Mouse (Mus musculus): Measurements from ENCODE around the gene Fgd2. TPM values are rescaled to one million over a fixed set of nuclear protein-coding genes. Genes with fewer than 3 reads are reported as not detected.

Fgd2 gene
- polyA plus RNA-seq, 1 experiment from 2014 or later: 8.9 TPM

DNA sequence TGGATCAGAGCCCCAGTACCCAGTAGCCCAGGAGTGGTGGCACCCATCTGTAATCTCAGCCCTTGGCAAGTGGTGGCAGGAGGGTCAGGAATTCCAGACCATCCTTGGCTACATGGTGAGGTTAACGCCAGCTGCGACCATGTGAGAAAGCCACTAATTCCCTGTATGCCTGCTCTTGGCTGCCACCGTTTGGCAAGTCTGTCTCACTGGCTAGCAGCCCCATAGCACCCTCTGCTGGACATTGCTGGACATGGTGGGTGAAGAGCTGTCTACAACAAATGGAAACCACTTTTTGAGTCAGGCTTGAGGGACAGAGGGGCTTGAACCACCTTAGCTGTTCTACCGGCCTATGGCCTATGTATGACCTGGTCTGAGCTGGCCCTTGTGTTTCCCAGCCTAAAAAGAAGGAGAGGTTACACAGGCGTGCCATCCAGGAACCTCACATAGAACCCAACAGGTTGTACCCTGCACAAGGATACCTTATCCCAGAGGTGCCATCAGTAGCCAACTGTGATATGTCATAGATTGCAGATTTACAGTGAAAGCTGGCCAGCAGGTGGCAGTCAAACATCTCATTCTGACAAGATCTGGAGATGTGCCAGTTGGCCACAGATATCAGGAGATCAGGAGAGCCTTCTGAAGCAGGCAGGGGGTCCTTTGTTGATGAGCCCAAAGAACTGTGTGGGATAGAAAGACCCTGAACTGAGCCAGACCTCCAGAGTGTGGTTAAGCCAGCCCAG, 10.4 kb downstream of the Fgd2 start:
- no peak overlapping the region for H3K9ac ChIP-seq (replicated peaks)
- peak; percentile 93 for DNase-seq
- no peaks in the 10 kb centered on the region for H3K27me3 ChIP-seq (ENCODE audit: insufficient read depth, low read length)
- H3K9me3 ChIP-seq (ENCODE audit: low read length): no peaks in the 10 kb centered on the region
- no peak overlapping the region for H3K4me2 ChIP-seq (ENCODE audit: low read depth, low read length)
- H3K4me3 ChIP-seq (ENCODE audit: low read depth, low read length): no peak overlapping the region
- H3K36me3 ChIP-seq (replicated peaks; ENCODE audit: insufficient read depth, low read length): no peaks in the 10 kb centered on the region
- H3K27ac ChIP-seq (ENCODE audit: low read depth): no peak overlapping the region
- no peaks in the 10 kb centered on the region for H3K4me1 ChIP-seq (ENCODE audit: insufficient read depth)
- TF ChIP-seq CTCF (IDR thresholded peaks at IDR 0.05; ENCODE audit: low read depth) (peak; percentile 100), EP300 (IDR thresholded peaks at IDR 0.05; ENCODE audit: low read depth) (no peak)
- 13% methylated on average over 5 of the region's 5 CpGs for WGBS (ENCODE audit: insufficient replicate concordance)
- ATAC-seq: peak; percentile 85

DNA sequence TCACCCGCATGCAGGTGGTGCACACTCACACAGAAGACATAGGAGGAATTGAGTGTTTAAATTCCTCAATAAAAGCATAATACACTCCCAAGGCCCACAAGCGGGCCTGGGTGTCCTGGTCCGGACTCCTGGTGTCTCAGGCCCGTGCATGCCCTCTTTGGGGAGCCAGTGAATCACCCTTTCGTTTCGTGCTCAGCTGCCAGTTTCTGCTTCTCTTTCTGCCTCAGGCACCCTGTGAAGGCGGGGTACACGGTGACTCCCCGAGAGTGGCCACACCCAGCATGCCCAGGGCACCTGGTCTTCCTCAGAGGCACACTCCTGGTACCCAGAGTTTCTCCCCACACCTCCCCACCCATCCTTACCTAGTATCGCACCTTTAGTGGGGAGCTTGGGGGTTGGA, 15.2 kb downstream of the Fgd2 start:
- ATAC-seq: no peak
- no peaks in the 10 kb centered on the region for H3K36me3 ChIP-seq (replicated peaks; ENCODE audit: insufficient read depth, low read length)
- DNase-seq: no peak
- no peaks in the 10 kb centered on the region; the same call in 1 of the 2 replicates for H3K4me1 ChIP-seq (ENCODE audit: insufficient read depth)
- TF ChIP-seq EP300 (IDR thresholded peaks at IDR 0.05; ENCODE audit: low read depth) (no peak), CTCF (IDR thresholded peaks at IDR 0.05; ENCODE audit: low read depth) (no peak)
- H3K4me2 ChIP-seq (ENCODE audit: low read depth, low read length): no peak overlapping the region
- 79% methylated on average over 10 of the region's 10 CpGs for WGBS (ENCODE audit: insufficient replicate concordance)
- H3K27me3 ChIP-seq (ENCODE audit: insufficient read depth, low read length): no peaks in the 10 kb centered on the region
- no peak overlapping the region for H3K9ac ChIP-seq (replicated peaks)
- H3K9me3 ChIP-seq (ENCODE audit: low read length): no peaks in the 10 kb centered on the region
- no peak overlapping the region for H3K4me3 ChIP-seq (ENCODE audit: low read depth, low read length)
- no peak overlapping the region for H3K27ac ChIP-seq (ENCODE audit: low read depth)

DNA sequence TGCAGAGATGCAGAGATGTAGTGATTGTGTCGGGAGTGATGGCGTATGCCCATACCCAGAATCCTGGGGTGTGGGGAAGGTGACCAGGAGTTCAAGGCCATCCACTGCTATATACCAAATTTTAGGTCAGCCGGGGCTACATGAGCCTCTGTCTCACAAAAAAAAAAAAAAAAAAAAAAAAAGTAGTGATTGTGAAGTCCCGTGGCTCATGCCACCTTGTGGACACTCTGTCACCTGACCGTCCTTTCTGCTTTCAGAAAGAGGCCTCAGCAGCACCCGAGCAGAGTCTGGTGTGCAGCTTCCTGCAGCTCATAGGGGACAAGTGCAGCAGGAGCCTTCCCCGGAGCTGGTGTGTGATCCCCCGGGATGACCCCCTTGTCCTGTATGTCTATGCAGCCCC, 17.3 kb downstream of the Fgd2 start:
- 58% methylated on average over 8 of the region's 8 CpGs for WGBS (ENCODE audit: insufficient replicate concordance)
- TF ChIP-seq EP300 (IDR thresholded peaks at IDR 0.05; ENCODE audit: low read depth): no peak
- peak; percentile 38 for TF ChIP-seq CTCF (IDR thresholded peaks at IDR 0.05; ENCODE audit: low read depth)
- Histone ChIP-seq H3K36me3 (replicated peaks; ENCODE audit: insufficient read depth, low read length) (no peaks in the 10 kb centered on the region), H3K4me2 (ENCODE audit: low read depth, low read length) (no peak overlapping the region), H3K27me3 (ENCODE audit: insufficient read depth, low read length) (no peaks in the 10 kb centered on the region), H3K4me1 (ENCODE audit: insufficient read depth) (no peaks in the 10 kb centered on the region; the same call in none of the 2 replicates), H3K9ac (replicated peaks) (no peak overlapping the region), H3K9me3 (ENCODE audit: low read length) (no peaks in the 10 kb centered on the region), H3K4me3 (ENCODE audit: low read depth, low read length) (no peak overlapping the region), H3K27ac (ENCODE audit: low read depth) (no peak overlapping the region)
- ATAC-seq: no peak
- peak; percentile 21 for DNase-seq

DNA sequence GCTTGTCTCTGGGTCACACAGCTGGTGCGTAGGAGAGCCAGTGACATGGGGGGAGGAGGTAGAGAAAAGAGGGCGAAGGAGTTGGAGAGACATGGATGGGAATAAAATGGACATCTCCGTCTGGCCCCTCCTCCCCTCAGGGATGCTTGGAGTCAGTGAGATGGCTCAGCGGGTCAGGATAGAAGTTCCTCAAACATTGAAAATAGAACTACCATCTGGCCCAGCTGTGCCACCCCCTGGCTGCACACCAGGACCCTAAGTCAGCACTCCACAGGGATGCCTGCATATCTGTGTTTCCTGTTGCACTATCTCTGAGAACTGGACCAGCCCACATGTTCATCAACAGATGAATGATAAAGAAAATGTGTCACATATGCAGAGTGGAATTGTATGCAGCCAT, 19.5 kb downstream of the Fgd2 start:
- no peak for DNase-seq
- TF ChIP-seq EP300 (IDR thresholded peaks at IDR 0.05; ENCODE audit: low read depth): no peak
- WGBS (ENCODE audit: insufficient replicate concordance): 66% methylated on average over 4 of the region's 4 CpGs

DNA sequence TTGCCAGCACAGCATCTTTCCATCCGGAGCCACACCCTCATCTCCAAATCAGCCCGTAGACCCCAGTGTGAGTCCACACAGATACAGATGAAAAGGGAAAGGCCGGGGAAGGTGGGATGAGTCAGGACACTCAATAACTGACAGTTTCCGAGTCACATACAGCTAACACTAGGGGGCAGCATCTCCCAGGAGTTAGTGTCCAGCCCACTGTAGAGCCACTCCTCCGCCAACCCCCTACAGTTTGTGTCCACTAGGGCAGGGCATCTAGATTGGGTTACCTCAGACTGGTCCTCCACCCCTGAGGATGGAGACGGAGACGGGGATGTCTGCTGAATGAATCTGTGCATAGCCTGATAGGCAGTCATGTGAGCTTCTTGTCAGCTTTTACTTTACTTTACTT, 20.8 kb downstream of the Fgd2 start:
- Histone ChIP-seq H3K27me3 (ENCODE audit: insufficient read depth, low read length) (no peaks in the 10 kb centered on the region), H3K4me1 (ENCODE audit: insufficient read depth) (peaks cover 7% of the 10 kb centered on the region), H3K9me3 (ENCODE audit: low read length) (no peaks in the 10 kb centered on the region), H3K4me2 (ENCODE audit: low read depth, low read length) (peak overlapping the region; percentile 32), H3K27ac (ENCODE audit: low read depth) (peak overlapping the region; percentile 25; the same call in 1 of the 2 replicates), H3K4me3 (ENCODE audit: low read depth, low read length) (no peak overlapping the region), H3K36me3 (replicated peaks; ENCODE audit: insufficient read depth, low read length) (no peaks in the 10 kb centered on the region), H3K9ac (replicated peaks) (no peak overlapping the region)
- WGBS (ENCODE audit: insufficient replicate concordance): 16% methylated on average over 7 of the region's 7 CpGs
- TF ChIP-seq CTCF (IDR thresholded peaks at IDR 0.05; ENCODE audit: low read depth) (peak; percentile 97), EP300 (IDR thresholded peaks at IDR 0.05; ENCODE audit: low read depth) (no peak)
- peak; percentile 48 for ATAC-seq
- peak; percentile 88 for DNase-seq

More for the DNA sequence above, 19.5 kb downstream of the Fgd2 start:
- Histone ChIP-seq H3K9ac (replicated peaks) (no peak overlapping the region), H3K36me3 (replicated peaks; ENCODE audit: insufficient read depth, low read length) (no peaks in the 10 kb centered on the region), H3K27ac (ENCODE audit: low read depth) (no peak overlapping the region), H3K4me3 (ENCODE audit: low read depth, low read length) (no peak overlapping the region), H3K4me1 (ENCODE audit: insufficient read depth) (peaks cover 5% of the 10 kb centered on the region), H3K9me3 (ENCODE audit: low read length) (no peaks in the 10 kb centered on the region), H3K4me2 (ENCODE audit: low read depth, low read length) (no peak overlapping the region), H3K27me3 (ENCODE audit: insufficient read depth, low read length) (no peaks in the 10 kb centered on the region)
- ATAC-seq: no peak

DNA sequence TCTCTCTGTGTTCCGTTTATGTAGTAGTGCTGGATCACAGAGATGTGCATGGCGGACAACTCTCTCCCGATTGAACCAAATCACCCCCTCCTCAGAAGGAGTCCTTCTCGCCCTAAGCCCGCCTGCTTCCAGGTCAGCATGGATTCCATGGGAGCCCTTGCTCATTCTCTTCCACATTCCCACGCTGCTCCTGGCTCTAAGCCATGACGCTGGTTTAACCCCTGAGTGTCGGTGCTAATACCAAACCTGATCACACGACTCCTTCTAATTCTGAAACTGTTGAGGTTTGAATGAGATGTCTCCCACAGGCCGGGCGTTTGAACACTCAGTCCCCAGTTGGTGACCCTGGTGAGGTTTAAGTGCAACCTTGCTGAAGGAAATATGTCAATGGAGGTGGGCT, 21.7 kb downstream of the Fgd2 start:
- H3K27me3 ChIP-seq (ENCODE audit: insufficient read depth, low read length): no peaks in the 10 kb centered on the region
- DNase-seq: no peak
- H3K27ac ChIP-seq (ENCODE audit: low read depth): 0 out of 2 replicates have a peak overlapping the region, but pooled peaks have one; percentile 17
- peaks cover 7% of the 10 kb centered on the region for H3K4me1 ChIP-seq (ENCODE audit: insufficient read depth)
- H3K9me3 ChIP-seq (ENCODE audit: low read length): no peaks in the 10 kb centered on the region
- H3K36me3 ChIP-seq (replicated peaks; ENCODE audit: insufficient read depth, low read length): no peaks in the 10 kb centered on the region
- no peak overlapping the region for H3K4me3 ChIP-seq (ENCODE audit: low read depth, low read length)
- no peak overlapping the region for H3K9ac ChIP-seq (replicated peaks)
- ATAC-seq: no peak
- WGBS (ENCODE audit: insufficient replicate concordance): 70% methylated on average over 11 of the region's 11 CpGs
- no peak for TF ChIP-seq EP300 (IDR thresholded peaks at IDR 0.05; ENCODE audit: low read depth)
- no peak for TF ChIP-seq CTCF (IDR thresholded peaks at IDR 0.05; ENCODE audit: low read depth)
- no peak overlapping the region for H3K4me2 ChIP-seq (ENCODE audit: low read depth, low read length)

Measured in liver, postnatal 0 days (tissue).